Mouse (Mus musculus) bone marrow macrophage, adult 2 months (primary cell): Measurements from ENCODE around the gene Supt3.

Source experiments
- CTCF ChIP-seq: IDR thresholded peaks from 2 replicates; pipeline ENCODE4 v1.5.1; 2012; ENCODE audit warnings: low read depth, mild to moderate bottlenecking, low read length, moderate library complexity
- POLR2A ChIP-seq: IDR thresholded peaks from 2 replicates; pipeline ENCODE4 v1.6.1; 2012; ENCODE audit warnings: mild to moderate bottlenecking, low read depth, low read length, borderline replicate concordance

- TF ChIP-seq CTCF (no peak), POLR2A (no peak)
Measured at GRCm38 (mm10) chr17:45053371-45053770, 276.4 kb downstream of the Supt3 start.
